Mouse (Mus musculus): ENCODE results near the gene Stxbp3.

- no peak for TF ChIP-seq MAX (IDR thresholded peaks at IDR 0.05)
- TF ChIP-seq CTCF (IDR thresholded peaks at IDR 0.05; ENCODE audit: control insufficient read depth, insufficient read depth, insufficient read length), result no peak
- TF ChIP-seq CEBPB (IDR thresholded peaks at IDR 0.05; ENCODE audit: low read depth), result no peak
- no peak for TF ChIP-seq USF1 (IDR thresholded peaks at IDR 0.05; ENCODE audit: low read depth)
Observed at GRCm38 (mm10) chr3:108788455-108788794, 51.9 kb downstream of the Stxbp3 start.

Measured in C2C12 (cell line).